Mouse (Mus musculus): ENCODE measurements around the gene Ggct. TPM values are rescaled to one million over a fixed set of nuclear protein-coding genes. Genes with fewer than 3 reads are reported as not detected.

Ggct gene
- polyA plus RNA-seq, 2 experiments, result 1.1 to 4.4 TPM

DNA sequence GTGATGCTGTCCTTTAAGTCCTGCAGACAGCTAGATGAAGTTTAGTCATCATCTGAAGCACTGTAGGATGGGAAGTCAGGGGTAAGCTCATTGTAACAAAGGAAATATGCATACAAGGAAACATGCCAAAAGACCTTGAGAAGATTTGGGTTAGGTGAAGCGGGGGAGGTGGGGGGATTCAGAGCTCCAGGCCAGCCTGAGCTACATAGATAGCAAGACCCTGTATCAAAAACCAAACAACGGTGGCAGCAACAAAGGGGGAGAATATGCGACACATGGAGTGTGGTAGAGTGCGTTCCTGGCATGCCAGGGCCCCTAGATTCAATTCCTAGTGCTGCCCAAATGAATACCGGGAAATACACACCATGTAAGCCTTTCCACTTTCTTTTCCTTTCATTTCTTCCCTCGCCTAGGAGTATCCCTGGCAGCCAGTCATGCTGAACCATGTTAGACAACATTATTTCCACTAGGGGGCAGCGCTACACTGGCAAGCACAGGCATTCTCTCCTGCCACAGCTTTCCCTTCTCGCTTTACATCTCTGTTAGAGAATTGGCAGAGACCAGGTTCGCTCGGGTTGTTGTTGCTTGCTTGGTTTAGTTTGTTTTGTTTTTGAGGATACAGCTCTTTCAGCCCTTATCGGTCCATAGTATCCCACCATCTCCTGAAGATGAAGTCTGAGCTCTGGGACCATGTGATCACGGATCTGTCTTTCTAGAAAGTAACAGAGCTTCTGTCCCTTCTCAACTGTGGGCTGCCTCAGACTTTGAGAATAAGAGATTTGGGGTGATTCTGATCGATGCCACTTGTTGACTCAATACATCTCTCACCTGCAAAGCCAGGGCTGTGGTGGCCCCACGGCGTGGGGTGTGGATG lies 24.2 kb upstream of the Ggct start:
- H3K36me3 ChIP-seq (replicated peaks; ENCODE audit: control insufficient read depth, insufficient read depth, low read depth), result no peaks in the 10 kb centered on the region
- 0 out of 2 replicates have a peak, but pooled peaks have one; percentile 43 for ATAC-seq (ENCODE audit: insufficient read depth)
- 19% methylated on average over 15 of the region's 15 CpGs for WGBS (ENCODE audit: insufficient replicate concordance)
- TF ChIP-seq EP300 (IDR thresholded peaks at IDR 0.05; ENCODE audit: low read depth) (no peak), CTCF (IDR thresholded peaks at IDR 0.05; ENCODE audit: low read depth) (peak; percentile 92)
- H3K9ac ChIP-seq (replicated peaks), result no peak overlapping the region
- no peak overlapping the region for H3K4me3 ChIP-seq (ENCODE audit: insufficient read depth in 1 of 2, low read depth in 2 of 2, low read length in 2 of 2)
- no peaks in the 10 kb centered on the region for H3K9me3 ChIP-seq (ENCODE audit: control insufficient read depth, low read length)
- no peaks in the 10 kb centered on the region for H3K27me3 ChIP-seq (ENCODE audit: control insufficient read depth, insufficient read depth, low read length)
- DNase-seq (ENCODE audit: low read depth in 3 of 3, low spot score in 3 of 3), result peak in 2 of 3 experiments; percentile 45 to 48
- no peaks in the 10 kb centered on the region for H3K4me1 ChIP-seq (replicated peaks; ENCODE audit: control insufficient read depth in 2 of 2, insufficient read depth in 2 of 2, low read length in 1 of 2)
- no peak overlapping the region for H3K27ac ChIP-seq
- 0 out of 2 replicates have a peak overlapping the region, but pooled peaks have one; percentile 22 for H3K4me2 ChIP-seq (ENCODE audit: low read depth)

DNA sequence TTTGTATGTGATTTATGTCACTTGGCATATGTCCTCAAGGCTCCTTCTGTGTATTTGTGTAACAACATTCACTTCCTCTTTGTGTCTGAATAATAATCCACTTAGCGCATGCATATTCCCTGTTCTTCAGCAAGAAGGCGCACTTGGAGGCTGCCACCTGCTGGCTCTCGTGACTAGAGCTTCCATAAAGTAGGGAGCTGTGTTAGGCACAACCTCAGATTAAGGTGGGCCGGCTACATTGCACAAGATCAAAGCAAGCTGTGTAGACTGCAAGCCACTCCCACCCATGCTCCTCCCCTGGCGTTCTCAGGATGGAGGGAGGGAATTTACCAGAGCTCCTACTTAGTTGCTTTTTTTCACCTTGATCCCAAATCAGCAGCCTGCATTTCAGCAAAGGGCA lies 23.5 kb upstream of the Ggct start:
- H3K4me2 ChIP-seq (ENCODE audit: low read depth), result no peak overlapping the region
- no peak for ATAC-seq (ENCODE audit: insufficient read depth)
- 16% methylated on average over 5 of the region's 5 CpGs for WGBS (ENCODE audit: insufficient replicate concordance)
- H3K27ac ChIP-seq, result no peak overlapping the region
- H3K36me3 ChIP-seq (replicated peaks; ENCODE audit: control insufficient read depth, insufficient read depth, low read depth), result no peaks in the 10 kb centered on the region
- peak in 1 of 3 experiments; percentile 11 for DNase-seq (ENCODE audit: low read depth in 3 of 3, low spot score in 3 of 3)
- no peaks in the 10 kb centered on the region for H3K27me3 ChIP-seq (ENCODE audit: control insufficient read depth, insufficient read depth, low read length)
- no peaks in the 10 kb centered on the region for H3K9me3 ChIP-seq (ENCODE audit: control insufficient read depth, low read length)
- no peak overlapping the region for H3K9ac ChIP-seq (replicated peaks)
- no peak overlapping the region for H3K4me3 ChIP-seq (ENCODE audit: insufficient read depth in 1 of 2, low read depth in 2 of 2, low read length in 2 of 2)
- TF ChIP-seq EP300 (IDR thresholded peaks at IDR 0.05; ENCODE audit: low read depth) (no peak), CTCF (IDR thresholded peaks at IDR 0.05; ENCODE audit: low read depth) (peak; percentile 64)
- H3K4me1 ChIP-seq (replicated peaks; ENCODE audit: control insufficient read depth in 2 of 2, insufficient read depth in 2 of 2, low read length in 1 of 2), result no peaks in the 10 kb centered on the region

DNA sequence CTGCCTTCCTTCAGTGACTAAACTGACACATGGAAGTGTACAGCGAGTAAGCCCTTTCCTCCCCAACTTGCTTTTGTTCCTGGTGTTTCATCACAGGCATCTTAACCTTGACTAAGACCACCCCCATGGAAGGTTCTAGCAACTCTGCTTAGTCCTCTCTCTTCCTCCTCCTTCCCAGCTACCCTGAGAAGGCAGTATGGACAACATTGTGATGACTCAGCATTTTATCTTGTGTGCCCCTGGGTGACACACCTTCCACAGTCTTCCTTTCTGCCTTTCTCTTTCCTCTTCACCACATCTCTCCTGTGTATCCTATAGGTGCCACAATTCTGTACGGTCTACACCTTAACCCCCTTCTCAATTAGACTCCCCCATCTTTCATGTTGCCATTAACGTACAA lies 21.4 kb upstream of the Ggct start:
- Histone ChIP-seq H3K4me3 (ENCODE audit: insufficient read depth in 1 of 2, low read depth in 2 of 2, low read length in 2 of 2) (no peak overlapping the region), H3K4me1 (replicated peaks; ENCODE audit: control insufficient read depth in 2 of 2, insufficient read depth in 2 of 2, low read length in 1 of 2) (no peaks in the 10 kb centered on the region), H3K27me3 (ENCODE audit: control insufficient read depth, insufficient read depth, low read length) (peaks cover 2% of the 10 kb centered on the region; the same call in 1 of the 2 replicates), H3K9me3 (ENCODE audit: control insufficient read depth, low read length) (no peaks in the 10 kb centered on the region), H3K9ac (replicated peaks) (no peak overlapping the region), H3K4me2 (ENCODE audit: low read depth) (no peak overlapping the region), H3K27ac (no peak overlapping the region), H3K36me3 (replicated peaks; ENCODE audit: control insufficient read depth, insufficient read depth, low read depth) (no peaks in the 10 kb centered on the region)
- DNase-seq (ENCODE audit: low read depth in 3 of 3, low spot score in 3 of 3), result no peak
- TF ChIP-seq CTCF (IDR thresholded peaks at IDR 0.05; ENCODE audit: low read depth) (no peak), EP300 (IDR thresholded peaks at IDR 0.05; ENCODE audit: low read depth) (no peak)
- 64% methylated on average over 3 of the region's 3 CpGs for WGBS (ENCODE audit: insufficient replicate concordance)
- no peak for ATAC-seq (ENCODE audit: insufficient read depth)

DNA sequence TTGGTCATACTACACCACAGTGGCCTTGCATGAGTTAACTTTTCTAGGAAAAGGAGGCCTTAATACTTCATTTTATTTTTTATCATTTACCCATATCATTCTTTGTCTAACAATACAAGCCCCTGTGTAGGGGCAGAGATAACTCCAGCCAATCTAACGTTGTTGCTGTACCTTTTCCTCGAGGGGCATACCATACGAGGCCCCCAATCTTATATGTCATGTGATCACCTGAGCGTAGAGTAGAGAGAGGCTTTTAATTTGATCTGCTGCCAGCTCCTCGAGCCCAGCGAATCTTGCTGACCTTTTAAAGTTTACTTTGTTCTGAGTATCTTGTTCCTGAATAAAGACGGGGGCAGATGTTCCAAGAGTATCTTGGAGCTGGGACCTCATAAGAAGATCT lies 19.8 kb upstream of the Ggct start:
- Histone ChIP-seq H3K36me3 (replicated peaks; ENCODE audit: control insufficient read depth, insufficient read depth, low read depth) (no peaks in the 10 kb centered on the region), H3K27me3 (ENCODE audit: control insufficient read depth, insufficient read depth, low read length) (peaks cover 2% of the 10 kb centered on the region; the same call in 1 of the 2 replicates), H3K9ac (replicated peaks) (no peak overlapping the region), H3K9me3 (ENCODE audit: control insufficient read depth, low read length) (no peaks in the 10 kb centered on the region), H3K27ac (no peak overlapping the region), H3K4me2 (ENCODE audit: low read depth) (no peak overlapping the region), H3K4me1 (replicated peaks; ENCODE audit: control insufficient read depth in 2 of 2, insufficient read depth in 2 of 2, low read length in 1 of 2) (no peaks in the 10 kb centered on the region), H3K4me3 (ENCODE audit: insufficient read depth in 1 of 2, low read depth in 2 of 2, low read length in 2 of 2) (no peak overlapping the region)
- TF ChIP-seq EP300 (IDR thresholded peaks at IDR 0.05; ENCODE audit: low read depth) (no peak), CTCF (IDR thresholded peaks at IDR 0.05; ENCODE audit: low read depth) (no peak)
- ATAC-seq (ENCODE audit: insufficient read depth), result no peak
- 60% methylated on average over 7 of the region's 7 CpGs for WGBS (ENCODE audit: insufficient replicate concordance)
- no peak for DNase-seq (ENCODE audit: low read depth in 3 of 3, low spot score in 3 of 3)

DNA sequence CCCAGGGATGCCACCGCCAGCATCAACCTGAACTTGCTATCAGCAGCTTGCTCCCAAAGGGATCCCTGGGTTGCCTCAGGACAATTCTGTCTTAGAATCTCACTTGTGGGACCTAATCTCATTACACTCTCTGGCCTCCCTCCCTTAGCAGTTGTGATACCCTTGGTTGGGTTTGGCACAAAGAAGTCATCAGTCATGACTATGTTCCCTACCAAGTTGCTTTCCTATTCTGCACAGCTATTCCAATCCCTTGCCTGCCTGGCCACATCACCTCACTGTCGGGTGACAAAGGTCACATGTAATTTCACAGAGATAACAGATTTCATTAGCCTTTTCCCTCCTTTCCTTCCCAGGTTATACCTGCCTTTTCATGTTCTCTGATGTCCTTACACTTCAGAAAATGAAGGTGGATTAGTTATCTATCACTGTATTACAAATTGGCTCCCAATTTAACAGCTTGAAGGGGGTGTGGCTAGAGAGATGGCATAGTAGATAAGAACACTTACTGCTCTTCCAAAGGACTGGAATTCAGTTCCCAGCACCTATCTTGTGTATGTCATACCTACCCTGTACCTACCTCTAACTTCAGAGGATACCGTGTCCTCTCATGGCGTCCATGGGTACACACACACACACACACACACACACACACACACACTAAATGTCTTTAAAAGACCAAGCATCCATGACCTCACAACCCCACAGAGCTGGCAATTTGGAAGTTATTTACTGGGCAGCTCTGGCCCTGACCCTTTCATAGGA lies 17.8 kb upstream of the Ggct start:
- H3K27ac ChIP-seq, result no peak overlapping the region
- H3K9me3 ChIP-seq (ENCODE audit: control insufficient read depth, low read length), result no peaks in the 10 kb centered on the region
- 66% methylated on average over 4 of the region's 4 CpGs for WGBS (ENCODE audit: insufficient replicate concordance)
- no peak overlapping the region for H3K4me3 ChIP-seq (ENCODE audit: insufficient read depth in 1 of 2, low read depth in 2 of 2, low read length in 2 of 2)
- TF ChIP-seq EP300 (IDR thresholded peaks at IDR 0.05; ENCODE audit: low read depth), result no peak
- TF ChIP-seq CTCF (IDR thresholded peaks at IDR 0.05; ENCODE audit: low read depth), result no peak
- ATAC-seq (ENCODE audit: insufficient read depth), result no peak
- no peak for DNase-seq (ENCODE audit: low read depth in 3 of 3, low spot score in 3 of 3)
- no peak overlapping the region for H3K9ac ChIP-seq (replicated peaks)
- H3K4me1 ChIP-seq (replicated peaks; ENCODE audit: control insufficient read depth in 2 of 2, insufficient read depth in 2 of 2, low read length in 1 of 2), result no peaks in the 10 kb centered on the region
- no peak overlapping the region for H3K4me2 ChIP-seq (ENCODE audit: low read depth)
- H3K27me3 ChIP-seq (ENCODE audit: control insufficient read depth, insufficient read depth, low read length), result peaks cover 2% of the 10 kb centered on the region; the same call in 1 of the 2 replicates
- no peaks in the 10 kb centered on the region for H3K36me3 ChIP-seq (replicated peaks; ENCODE audit: control insufficient read depth, insufficient read depth, low read depth)
